Mouse (Mus musculus): ENCODE results near the gene Nectin2.

Nectin2 gene

GRCm38 (mm10) chr7:19744590-19745385 lies 5.5 kb downstream of the Nectin2 start:
- DNase-seq (ENCODE audit: low read depth, low spot score) = no peak

GRCm38 (mm10) chr7:19743791-19744190 lies 6.5 kb downstream of the Nectin2 start:
- DNase-seq (ENCODE audit: low read depth, low spot score) = no peak

GRCm38 (mm10) chr7:19742468-19742867 lies 7.8 kb downstream of the Nectin2 start:
- DNase-seq (ENCODE audit: low read depth, low spot score) = no peak

GRCm38 (mm10) chr7:19741329-19742031 lies 8.8 kb downstream of the Nectin2 start:
- DNase-seq (ENCODE audit: low read depth, low spot score) = peak; percentile 58

GRCm38 (mm10) chr7:19740269-19740668 lies 10.0 kb downstream of the Nectin2 start:
- DNase-seq (ENCODE audit: low read depth, low spot score) = no peak

- no peak for DNase-seq (ENCODE audit: low read depth, low spot score)
Observed at GRCm38 (mm10) chr7:19738771-19739170, 11.5 kb downstream of the Nectin2 start.

GRCm38 (mm10) chr7:19736389-19737057 lies 13.8 kb downstream of the Nectin2 start:
- DNase-seq (ENCODE audit: low read depth, low spot score) = no peak

GRCm38 (mm10) chr7:19734178-19734666 lies 16.1 kb downstream of the Nectin2 start:
- DNase-seq (ENCODE audit: low read depth, low spot score) = no peak

- no peak for DNase-seq (ENCODE audit: low read depth, low spot score)
Observed at GRCm38 (mm10) chr7:19726541-19726940, 23.7 kb downstream of the Nectin2 start.

GRCm38 (mm10) chr7:19724167-19724566 lies 26.1 kb downstream of the Nectin2 start:
- DNase-seq (ENCODE audit: low read depth, low spot score) = no peak

- no peak for DNase-seq (ENCODE audit: low read depth, low spot score)
Observed at GRCm38 (mm10) chr7:19722754-19723195, 27.5 kb downstream of the Nectin2 start.

- DNase-seq (ENCODE audit: low read depth, low spot score) = no peak
Observed at GRCm38 (mm10) chr7:19719200-19719599, 31.1 kb downstream of the Nectin2 start.

- DNase-seq (ENCODE audit: low read depth, low spot score) = no peak
Observed at GRCm38 (mm10) chr7:19718297-19718952, 31.9 kb downstream of the Nectin2 start.

- DNase-seq (ENCODE audit: low read depth, low spot score) = no peak
Observed at GRCm38 (mm10) chr7:19717346-19717745, 32.9 kb downstream of the Nectin2 start.

- no peak for DNase-seq (ENCODE audit: low read depth, low spot score)
Observed at GRCm38 (mm10) chr7:19716822-19717221, 33.5 kb downstream of the Nectin2 start.

GRCm38 (mm10) chr7:19716055-19716682 lies 34.1 kb downstream of the Nectin2 start:
- no peak for DNase-seq (ENCODE audit: low read depth, low spot score)

GRCm38 (mm10) chr7:19715239-19716054 lies 34.8 kb downstream of the Nectin2 start, which contains the start of gene Tomm40:
TSS of gene Tomm40 (minus strand) at chr7:19715438.
- peak; percentile 100 for DNase-seq (ENCODE audit: low read depth, low spot score)

- peak; percentile 28 for DNase-seq (ENCODE audit: low read depth, low spot score)
Observed at GRCm38 (mm10) chr7:19714836-19715235, 35.4 kb downstream of the Nectin2 start.

- DNase-seq (ENCODE audit: low read depth, low spot score) = no peak
Observed at GRCm38 (mm10) chr7:19713598-19713997, 36.7 kb downstream of the Nectin2 start.

- peak; percentile 22 for DNase-seq (ENCODE audit: low read depth, low spot score)
Observed at GRCm38 (mm10) chr7:19713196-19713595, 37.1 kb downstream of the Nectin2 start.
